ENCODE assay signal across 13 mouse cellular contexts in the genomic region with DNA sequence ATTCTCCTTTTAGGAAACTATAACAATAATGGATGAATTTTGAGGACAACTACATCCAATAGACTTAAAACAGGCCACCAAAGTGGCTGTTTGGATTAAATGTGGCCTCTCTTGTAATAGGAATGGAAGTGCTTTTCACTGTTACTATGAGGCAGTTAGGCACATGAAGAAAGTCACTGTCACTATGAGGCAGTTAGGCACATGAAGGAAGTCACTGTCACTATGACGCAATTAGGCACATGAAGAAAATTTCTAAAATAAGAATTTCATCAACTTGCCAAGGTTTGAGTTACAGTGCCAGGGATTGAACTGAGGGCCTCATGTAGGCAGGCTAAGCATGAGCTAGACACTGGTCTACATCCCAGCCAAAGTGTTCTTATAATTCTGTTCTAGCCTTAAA.
"Had no signal": no experiment of that assay in that cellular context is flagged by ENCODE, and none has a peak within 500 bp of the region (broad histone marks: within the 10 kb centered on the region; RNA-seq: fewer than 3 reads in every experiment).

No protein-coding gene starts in this region.

- DNase-seq: kidney, adult 11 months; kidney, adult 9 months; kidney, postnatal 36 days; layer of hippocampus, adult 9-11 months; layer of hippocampus, postnatal 36 days; lung, embryonic 14.5 days; lung, postnatal 14 days; right cerebral cortex, adult 18-20 months; spleen, adult 18-20 months; thymus, adult 2 months; thymus, postnatal 36 days had no signal

- ATAC-seq: inflammation-experienced regulatory T-cells, adult 6 months; midbrain, embryonic 13.5 days had no signal
